Mouse (Mus musculus): ENCODE data around the gene Clpx. TPM values are rescaled to one million over a fixed set of nuclear protein-coding genes. Genes with fewer than 3 reads are reported as not detected.
"Not testable (repeated sequence)": the region's sequence is repeated elsewhere in the genome, so short reads cannot be mapped to it uniquely, and the experiment has no call there.

The Clpx gene
- total RNA-seq, 2 experiments from 2014 or later: 32.6 to 35.8 TPM

DNA sequence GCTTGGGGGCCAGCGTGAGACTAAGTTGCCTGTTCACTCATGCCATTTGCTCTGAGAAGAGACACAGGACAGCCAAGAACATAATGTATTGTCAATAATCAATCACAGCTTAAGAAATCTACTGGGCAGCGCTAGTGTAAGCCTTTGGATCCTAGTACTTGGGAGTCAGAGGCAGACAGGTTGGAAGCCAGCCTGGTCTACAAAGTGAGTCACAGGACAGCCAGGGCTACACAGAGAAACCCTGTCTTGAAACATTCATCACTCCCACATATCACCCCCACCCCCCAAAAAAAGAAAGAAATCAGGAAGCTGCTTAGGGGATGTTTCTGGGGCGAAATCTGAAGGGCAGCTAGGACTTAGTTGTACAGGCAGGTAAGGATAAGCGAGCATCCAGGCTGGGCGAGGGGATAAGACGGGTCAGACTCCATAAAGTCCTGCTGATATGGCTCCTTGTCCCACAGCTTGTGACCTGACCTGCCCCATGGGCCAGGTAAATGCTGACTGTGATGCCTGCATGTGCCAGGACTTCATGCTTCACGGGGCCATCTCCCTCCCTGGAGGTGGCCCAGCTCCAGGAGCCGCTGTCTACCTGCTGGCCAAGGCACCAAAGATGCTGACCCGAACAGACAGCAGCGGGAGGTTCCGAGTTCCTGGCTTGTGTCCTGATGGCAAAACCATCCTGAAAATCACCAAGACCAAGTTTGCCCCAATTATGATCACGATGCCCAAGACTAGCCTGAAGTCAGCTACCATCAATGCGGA is 20.8 kb upstream of the Clpx start:
- Histone ChIP-seq H3K27ac (no peak overlapping the region), H3K4me3 (no peak overlapping the region)
- no peak for DNase-seq (ENCODE audit: low spot score in 2 of 2)
- no peak for TF ChIP-seq CTCF (conservative IDR thresholded peaks at IDR 0.05)

- DNase-seq (ENCODE audit: low spot score in 2 of 2): no peak
- no peak overlapping the region for H3K4me3 ChIP-seq
- H3K27ac ChIP-seq: no peak overlapping the region
- no peak for TF ChIP-seq CTCF (conservative IDR thresholded peaks at IDR 0.05)
Observed at GRCm38 (mm10) chr9:65273873-65274272, 20.2 kb upstream of the Clpx start.

GRCm38 (mm10) chr9:65274851-65275250 is 19.2 kb upstream of the Clpx start:
- not testable (repeated sequence) for H3K4me3 ChIP-seq; H3K27ac ChIP-seq; DNase-seq (ENCODE audit: low spot score in 2 of 2)
- TF ChIP-seq CTCF (conservative IDR thresholded peaks at IDR 0.05): 0 out of 2 replicates have a peak, but pooled peaks have one; percentile 12

DNA sequence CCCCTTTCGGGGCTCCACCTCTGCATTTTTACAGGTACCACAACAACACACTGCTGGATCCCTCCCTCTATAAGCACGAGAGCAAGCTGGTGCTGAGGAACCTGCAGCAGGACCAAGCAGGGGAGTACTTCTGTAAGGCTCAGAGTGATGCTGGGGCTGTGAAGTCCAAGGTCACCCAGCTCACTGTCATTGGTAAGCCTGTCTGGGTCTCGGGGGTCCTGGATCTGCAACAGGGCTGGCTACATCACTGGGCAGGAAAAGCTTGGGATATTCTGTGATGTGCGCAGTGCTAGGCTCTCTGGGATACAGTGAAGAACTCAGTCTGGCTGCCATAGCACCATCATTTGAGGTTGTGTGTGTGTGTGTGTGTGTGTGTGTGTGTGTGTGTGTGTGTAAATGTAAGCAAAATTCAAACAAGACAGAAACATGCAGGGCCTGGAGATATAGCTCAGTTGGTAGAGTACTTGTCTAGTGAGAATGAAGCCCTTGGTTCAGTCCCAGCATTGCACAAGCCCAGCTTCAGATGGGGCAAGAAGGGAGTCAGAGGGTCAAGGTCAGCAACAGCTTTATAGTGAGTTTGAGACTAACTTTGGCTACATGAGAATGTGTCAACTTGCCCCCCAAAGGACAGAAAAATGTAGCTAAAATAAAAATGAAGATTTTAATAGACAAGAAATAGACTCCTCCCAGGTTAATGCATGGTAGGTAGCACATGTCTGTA is 18.1 kb upstream of the Clpx start:
- H3K4me3 ChIP-seq: no peak overlapping the region
- no peak for DNase-seq (ENCODE audit: low spot score in 2 of 2)
- no peak for TF ChIP-seq CTCF (conservative IDR thresholded peaks at IDR 0.05)
- no peak overlapping the region for H3K27ac ChIP-seq

DNA sequence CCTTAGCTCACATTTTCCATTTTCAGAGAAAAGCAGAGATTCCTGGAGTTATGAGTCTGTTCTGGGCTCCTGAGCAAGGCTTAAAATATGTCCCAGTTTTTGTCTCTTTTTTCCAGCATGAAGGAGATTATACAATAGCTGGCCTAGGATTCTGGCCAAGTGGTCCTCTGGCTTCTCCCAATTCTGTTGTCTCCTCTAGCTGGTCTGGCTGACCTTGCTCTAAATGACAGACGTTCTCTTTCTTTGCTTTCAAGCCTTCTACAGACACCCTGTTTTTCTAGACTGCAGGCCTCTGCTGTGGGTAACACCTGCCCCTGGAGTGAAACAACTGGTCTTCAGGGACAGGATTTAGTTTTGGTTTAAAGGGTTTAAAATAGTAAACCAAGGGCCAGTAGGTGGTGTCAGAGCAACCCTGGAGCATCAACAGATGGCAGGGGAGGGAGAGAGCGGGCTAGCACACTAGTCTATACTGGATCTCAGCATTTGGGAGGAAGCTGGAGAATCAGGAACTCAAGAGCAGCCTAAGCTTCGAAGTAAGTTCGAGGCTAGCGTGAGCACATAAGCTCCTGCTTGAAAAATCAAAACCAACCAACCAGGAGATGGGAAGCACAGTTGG is 12.4 kb upstream of the Clpx start:
- no peak for DNase-seq (ENCODE audit: low spot score in 2 of 2)
- Histone ChIP-seq H3K27ac (peak overlapping the region; percentile 70), H3K4me3 (no peak overlapping the region)
- peak; percentile 37 for TF ChIP-seq CTCF (conservative IDR thresholded peaks at IDR 0.05)

DNA sequence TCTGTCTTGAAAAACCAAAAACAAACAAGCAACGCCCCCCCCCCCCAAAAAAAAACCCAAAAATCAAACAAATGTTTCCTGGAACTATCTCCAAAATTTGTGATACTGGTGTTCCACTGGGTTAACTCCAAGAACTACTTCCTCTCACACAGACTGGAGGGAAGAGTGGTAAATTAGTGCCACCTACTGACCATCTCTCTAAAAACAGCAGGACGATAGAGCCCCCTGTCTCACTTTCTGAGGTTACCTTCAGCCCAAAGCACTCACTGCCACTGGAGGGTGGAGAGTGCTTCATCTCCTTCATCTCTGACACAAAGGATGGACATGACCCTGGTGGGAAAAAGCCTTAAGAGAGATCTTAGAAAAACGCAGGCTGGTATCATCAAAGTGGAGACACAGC is 10.8 kb upstream of the Clpx start:
- peak; percentile 74 for TF ChIP-seq CTCF (conservative IDR thresholded peaks at IDR 0.05)
- DNase-seq (ENCODE audit: low spot score in 2 of 2): peak; percentile 45 to 51
- no peak overlapping the region for H3K27ac ChIP-seq
- no peak overlapping the region for H3K4me3 ChIP-seq

DNA sequence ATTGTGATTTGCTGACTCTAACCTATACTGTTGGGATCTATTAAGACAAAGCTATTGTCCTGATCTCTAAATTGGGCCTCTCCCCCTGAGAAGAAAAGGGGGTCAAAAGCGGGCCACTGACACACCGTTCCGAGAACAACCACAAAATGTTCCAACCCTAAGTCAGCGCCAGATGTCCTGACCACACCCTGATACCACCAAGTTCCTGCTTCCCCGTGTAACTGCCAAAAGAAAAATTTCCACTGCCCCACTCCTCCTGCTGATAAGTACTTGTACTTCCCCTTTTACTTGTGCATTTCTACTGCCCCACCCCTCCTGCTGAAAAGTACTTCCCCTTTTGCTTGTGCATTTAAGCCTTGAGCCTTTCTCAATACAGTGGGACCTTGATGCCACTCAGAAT is 5.8 kb upstream of the Clpx start:
- not testable (repeated sequence) for DNase-seq (ENCODE audit: low spot score in 2 of 2); H3K27ac ChIP-seq; H3K4me3 ChIP-seq

- H3K4me3 ChIP-seq: no peak overlapping the region
- DNase-seq (ENCODE audit: low spot score in 2 of 2): no peak
- no peak overlapping the region for H3K27ac ChIP-seq
- no peak for TF ChIP-seq CTCF (conservative IDR thresholded peaks at IDR 0.05)
Observed at GRCm38 (mm10) chr9:65289988-65290387, 4.1 kb upstream of the Clpx start.

- no peak for DNase-seq (ENCODE audit: low spot score in 2 of 2)
- Histone ChIP-seq H3K4me3 (no peak overlapping the region), H3K27ac (no peak overlapping the region)
- no peak for TF ChIP-seq CTCF (conservative IDR thresholded peaks at IDR 0.05)
Observed at GRCm38 (mm10) chr9:65292421-65292820, 1.6 kb upstream of the Clpx start.

DNA sequence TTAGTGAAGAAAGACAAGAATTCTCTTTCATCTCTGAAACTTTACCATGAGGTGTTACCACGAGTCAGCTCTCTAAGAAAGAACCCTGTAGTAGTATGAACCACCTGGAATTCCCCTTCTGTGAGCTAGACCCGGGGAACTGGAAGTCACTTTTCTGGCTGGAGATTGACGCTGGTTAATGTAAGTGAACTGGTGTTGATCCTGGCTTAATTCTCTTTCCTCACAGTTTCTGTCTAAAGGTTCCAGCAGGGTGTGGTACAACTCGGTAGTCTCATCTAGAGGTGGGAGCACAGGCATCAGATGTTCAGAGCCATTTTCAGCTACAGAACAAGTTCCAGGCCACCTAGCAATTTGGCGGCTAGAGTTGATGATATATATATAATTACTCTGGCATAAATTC is 941 bp upstream of the Clpx start:
- Histone ChIP-seq H3K4me3 (peak overlapping the region; percentile 100), H3K27ac (peak overlapping the region; percentile 90; the same call in 1 of the 2 replicates)
- TF ChIP-seq CTCF (conservative IDR thresholded peaks at IDR 0.05): no peak
- DNase-seq (ENCODE audit: low spot score in 2 of 2): no peak

- TF ChIP-seq CTCF (conservative IDR thresholded peaks at IDR 0.05): no peak
- H3K27ac ChIP-seq: peak overlapping the region; percentile 90
- DNase-seq (ENCODE audit: low spot score in 2 of 2): no peak
Observed at GRCm38 (mm10) chr9:65293580-65293972, 484 bp upstream of the Clpx start.

GRCm38 (mm10) chr9:65294716-65295378 is 787 bp downstream of the Clpx start:
- Histone ChIP-seq H3K27ac (peak overlapping the region; percentile 90), H3K4me3 (peak overlapping the region; percentile 100)
- DNase-seq (ENCODE audit: low spot score in 2 of 2): no peak
- TF ChIP-seq CTCF (conservative IDR thresholded peaks at IDR 0.05): no peak

More at GRCm38 (mm10) chr9:65293580-65293972, 484 bp upstream of the Clpx start:
- H3K4me3 ChIP-seq: peak overlapping the region; percentile 100

GRCm38 (mm10) chr9:65297056-65297455 is 3.0 kb downstream of the Clpx start:
- no peak overlapping the region for H3K27ac ChIP-seq
- H3K4me3 ChIP-seq: no peak overlapping the region
- TF ChIP-seq CTCF (conservative IDR thresholded peaks at IDR 0.05): no peak
- no peak for DNase-seq (ENCODE audit: low spot score in 2 of 2)
